Mouse (Mus musculus): ENCODE measurements around the gene Rnf115. TPM values are rescaled to one million over a fixed set of nuclear protein-coding genes. Genes with fewer than 3 reads are reported as not detected.

Rnf115 gene
- total RNA-seq, 1 experiment = 22.1 TPM

DNA sequence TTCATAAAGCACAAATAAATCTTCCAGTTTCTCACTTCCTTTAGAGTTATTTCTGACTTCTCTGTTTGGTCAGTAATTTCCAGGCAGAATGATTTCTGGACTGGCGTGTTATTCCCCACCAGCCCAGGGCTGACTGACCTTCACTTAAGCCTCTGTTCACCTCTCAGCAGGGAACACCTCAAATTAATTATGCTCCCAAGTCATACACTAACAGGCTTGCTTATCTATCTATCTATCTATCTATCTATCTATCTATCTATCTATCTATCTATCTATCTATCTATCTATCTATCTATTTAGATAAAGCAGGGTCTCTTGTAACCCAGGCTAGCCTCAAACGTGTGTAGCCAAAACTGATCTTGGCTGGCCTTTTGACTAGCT lies 18.8 kb upstream of the Rnf115 start:
- DNase-seq (ENCODE audit: low read depth, low spot score) = no peak
- H3K27ac ChIP-seq (ENCODE audit: insufficient read depth, low read depth, low read length, poor library complexity, severe bottlenecking) = no peak overlapping the region
- H3K9me3 ChIP-seq (ENCODE audit: control insufficient read depth, insufficient read depth, low read depth, low read length) = no peaks in the 10 kb centered on the region
- peaks cover 34% of the 10 kb centered on the region for H3K36me3 ChIP-seq (ENCODE audit: control insufficient read depth, insufficient read depth, low read length, poor library complexity, severe bottlenecking)
- in situ Hi-C loops (cut with MboI; ENCODE audit: low sequenced_read_pairs in 2 of 2, unreplicated experiment in 2 of 2) = loop anchor here in 1 of 2 experiments (5.0 kb wide), 1 partner anchor 41 kb away; no protein-coding TSS in a partner anchor
- TF ChIP-seq CHD2 (IDR thresholded peaks at IDR 0.05; ENCODE audit: low read depth, low read length) (no peak), HCFC1 (IDR thresholded peaks at IDR 0.05; ENCODE audit: borderline replicate concordance, insufficient read depth, low read length) (no peak), ZC3H11A (IDR thresholded peaks at IDR 0.05; ENCODE audit: borderline replicate concordance, low read depth, low read length) (no peak), MAFK (IDR thresholded peaks at IDR 0.05; ENCODE audit: insufficient read depth, low read depth, low read length) (no peak), ZNF384 (IDR thresholded peaks at IDR 0.05; ENCODE audit: low read depth, low read length) (no peak)
- H3K9ac ChIP-seq (ENCODE audit: insufficient read depth, low read depth, low read length, poor library complexity, severe bottlenecking) = no peak overlapping the region
- peaks cover 0 to 12% of the 10 kb centered on the region in 2 experiments; a peak in 1 of 4 replicates for H3K4me1 ChIP-seq (ENCODE audit: control insufficient read depth in 2 of 2, insufficient read depth in 2 of 2, low read length in 2 of 2, poor library complexity in 1 of 2)
- H3K4me3 ChIP-seq (ENCODE audit: insufficient read depth in 1 of 2, low read depth in 1 of 2, low read length in 2 of 2, poor library complexity in 1 of 2, severe bottlenecking in 1 of 2) = no peak overlapping the region; a peak in 1 of 4 replicates

DNA sequence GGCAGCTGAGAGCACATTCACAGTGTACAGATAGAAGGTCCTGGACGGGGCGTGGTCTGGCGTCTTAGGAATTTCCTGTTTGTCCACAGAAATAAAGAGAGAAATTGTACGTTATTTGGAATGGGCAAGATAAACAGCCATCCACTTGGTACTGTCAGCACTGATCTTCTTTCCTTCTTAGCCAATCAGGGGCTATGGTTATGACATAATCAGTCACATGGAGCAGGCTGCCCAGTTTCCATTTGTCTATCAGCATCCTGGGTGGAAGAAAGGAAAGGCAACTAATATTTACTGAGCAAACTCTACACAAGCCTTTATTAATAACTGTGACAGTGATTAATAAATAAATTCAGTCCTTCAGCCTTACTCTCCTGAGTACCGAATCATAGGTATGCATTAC lies 13.2 kb upstream of the Rnf115 start:
- in situ Hi-C loops (cut with MboI; ENCODE audit: low sequenced_read_pairs in 2 of 2, unreplicated experiment in 2 of 2) = no loop called here
- Histone ChIP-seq H3K4me1 (ENCODE audit: control insufficient read depth in 2 of 2, insufficient read depth in 2 of 2, low read length in 2 of 2, poor library complexity in 1 of 2) (peaks cover 0 to 1% of the 10 kb centered on the region in 2 experiments; a peak in 1 of 4 replicates), H3K27ac (ENCODE audit: insufficient read depth, low read depth, low read length, poor library complexity, severe bottlenecking) (no peak overlapping the region), H3K9ac (ENCODE audit: insufficient read depth, low read depth, low read length, poor library complexity, severe bottlenecking) (no peak overlapping the region), H3K36me3 (ENCODE audit: control insufficient read depth, insufficient read depth, low read length, poor library complexity, severe bottlenecking) (peaks cover 34% of the 10 kb centered on the region), H3K4me3 (ENCODE audit: insufficient read depth in 1 of 2, low read depth in 1 of 2, low read length in 2 of 2, poor library complexity in 1 of 2, severe bottlenecking in 1 of 2) (no peak overlapping the region), H3K9me3 (ENCODE audit: control insufficient read depth, insufficient read depth, low read depth, low read length) (no peaks in the 10 kb centered on the region)
- no peak for DNase-seq (ENCODE audit: low read depth, low spot score)
- no peak for TF ChIP-seq CHD2 (IDR thresholded peaks at IDR 0.05; ENCODE audit: low read depth, low read length)
- TF ChIP-seq ZNF384 (IDR thresholded peaks at IDR 0.05; ENCODE audit: low read depth, low read length) = no peak
- no peak for TF ChIP-seq HCFC1 (IDR thresholded peaks at IDR 0.05; ENCODE audit: borderline replicate concordance, insufficient read depth, low read length)

DNA sequence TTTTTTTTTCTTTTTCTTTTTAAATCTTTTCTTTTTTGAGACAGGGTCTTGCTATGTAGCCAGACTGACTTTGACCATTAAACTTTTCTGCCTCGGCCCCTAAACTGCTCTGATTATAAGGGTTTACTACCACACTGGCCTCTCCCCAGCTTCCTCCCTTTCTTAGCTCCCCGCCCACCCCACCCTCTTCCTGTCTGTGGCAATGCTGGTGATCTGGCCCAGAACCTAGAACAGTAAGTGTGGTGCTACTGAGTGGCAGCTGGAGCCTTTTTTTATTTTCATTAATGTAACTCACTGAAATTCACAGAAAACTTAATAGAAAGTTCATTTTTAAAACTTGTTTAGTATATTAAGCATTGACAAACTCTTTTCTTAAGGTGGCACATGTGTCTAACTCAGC lies 11.6 kb upstream of the Rnf115 start:
- peaks cover 32% of the 10 kb centered on the region for H3K36me3 ChIP-seq (ENCODE audit: control insufficient read depth, insufficient read depth, low read length, poor library complexity, severe bottlenecking)

DNA sequence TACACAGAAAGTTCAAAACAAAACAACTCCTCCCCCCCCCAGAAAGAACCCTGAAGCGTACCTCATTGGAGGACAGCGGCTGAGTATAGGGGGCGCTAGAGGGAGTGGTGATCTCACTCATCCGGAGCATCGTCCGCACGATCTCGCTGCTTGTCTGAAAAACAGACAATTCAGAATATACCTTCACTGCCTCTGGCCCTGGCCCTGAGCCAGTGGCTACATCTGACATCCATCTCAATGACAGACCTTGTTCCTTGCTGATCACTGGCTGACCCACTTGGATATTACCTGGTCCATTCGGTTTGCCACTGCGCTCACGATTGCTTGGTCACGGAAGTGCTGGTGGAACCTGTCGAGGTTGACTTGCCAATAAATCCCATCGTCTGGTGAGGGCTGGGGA lies 8.3 kb upstream of the Rnf115 start:
- no peak overlapping the region for H3K9ac ChIP-seq (ENCODE audit: insufficient read depth, low read depth, low read length, poor library complexity, severe bottlenecking)
- no peaks in the 10 kb centered on the region for H3K9me3 ChIP-seq (ENCODE audit: control insufficient read depth, insufficient read depth, low read depth, low read length)
- DNase-seq (ENCODE audit: low read depth, low spot score) = peak; percentile 65
- no peak for TF ChIP-seq ZC3H11A (IDR thresholded peaks at IDR 0.05; ENCODE audit: borderline replicate concordance, low read depth, low read length)
- TF ChIP-seq MAFK (IDR thresholded peaks at IDR 0.05; ENCODE audit: insufficient read depth, low read depth, low read length) = no peak
- TF ChIP-seq HCFC1 (IDR thresholded peaks at IDR 0.05; ENCODE audit: borderline replicate concordance, insufficient read depth, low read length) = no peak
- no peak for TF ChIP-seq CHD2 (IDR thresholded peaks at IDR 0.05; ENCODE audit: low read depth, low read length)
- no peak for TF ChIP-seq ZNF384 (IDR thresholded peaks at IDR 0.05; ENCODE audit: low read depth, low read length)
- H3K4me3 ChIP-seq (ENCODE audit: insufficient read depth in 1 of 2, low read depth in 1 of 2, low read length in 2 of 2, poor library complexity in 1 of 2, severe bottlenecking in 1 of 2) = peak overlapping the region; percentile 22 to 43; a peak in 2 of 4 replicates
- in situ Hi-C loops (cut with MboI; ENCODE audit: low sequenced_read_pairs in 2 of 2, unreplicated experiment in 2 of 2) = no loop called here
- H3K27ac ChIP-seq (ENCODE audit: insufficient read depth, low read depth, low read length, poor library complexity, severe bottlenecking) = no peak overlapping the region
- H3K4me1 ChIP-seq (ENCODE audit: control insufficient read depth in 2 of 2, insufficient read depth in 2 of 2, low read length in 2 of 2, poor library complexity in 1 of 2) = peaks cover 0 to 4% of the 10 kb centered on the region in 2 experiments; a peak in 1 of 4 replicates
- H3K36me3 ChIP-seq (ENCODE audit: control insufficient read depth, insufficient read depth, low read length, poor library complexity, severe bottlenecking) = peaks cover 17% of the 10 kb centered on the region; the same call in 1 of the 2 replicates

More for the DNA sequence above, 11.6 kb upstream of the Rnf115 start:
- H3K4me3 ChIP-seq (ENCODE audit: insufficient read depth in 1 of 2, low read depth in 1 of 2, low read length in 2 of 2, poor library complexity in 1 of 2, severe bottlenecking in 1 of 2) = no peak overlapping the region
- in situ Hi-C loops (cut with MboI; ENCODE audit: low sequenced_read_pairs in 2 of 2, unreplicated experiment in 2 of 2) = no loop called here
- H3K9me3 ChIP-seq (ENCODE audit: control insufficient read depth, insufficient read depth, low read depth, low read length) = no peaks in the 10 kb centered on the region
- no peak overlapping the region for H3K27ac ChIP-seq (ENCODE audit: insufficient read depth, low read depth, low read length, poor library complexity, severe bottlenecking)
- no peak for DNase-seq (ENCODE audit: low read depth, low spot score)
- TF ChIP-seq ZNF384 (IDR thresholded peaks at IDR 0.05; ENCODE audit: low read depth, low read length) = no peak
- H3K9ac ChIP-seq (ENCODE audit: insufficient read depth, low read depth, low read length, poor library complexity, severe bottlenecking) = no peak overlapping the region
- H3K4me1 ChIP-seq (ENCODE audit: control insufficient read depth in 2 of 2, insufficient read depth in 2 of 2, low read length in 2 of 2, poor library complexity in 1 of 2) = peaks cover 0 to 4% of the 10 kb centered on the region in 2 experiments; a peak in 1 of 4 replicates

Measured in ES-E14 (cell line).